Mouse (Mus musculus) limb, embryonic 14.5 days (tissue): Measurements from ENCODE around the gene Hadha. TPM values are rescaled to one million over a fixed set of nuclear protein-coding genes. Genes with fewer than 3 reads are reported as not detected.

Source experiments
- ATAC-seq: fragments of 200-750 bp; cut with Nextera tagmentation; 2 replicates; pipeline ENCODE4 v1.8.0; 2017; ENCODE audit warnings: low read depth, moderate number of reproducible peaks, moderate TSS enrichment; ENCODE audit not compliant: low FRiP score
- DNase-seq: peaks from one replicate; pipeline ENCODE4 v3.0.0-alpha.2; 2015; ENCODE audit warnings: low spot score
- H3K27ac ChIP-seq: fragments of 300-500 bp; sonication (generic); replicated peaks from 2 replicates; pipeline ENCODE4 v1.5.1; 2014; ENCODE audit warnings: low read depth, mild to moderate bottlenecking, low read length, moderate library complexity, mixed read lengths
- H3K27me3 ChIP-seq: fragments of 300-500 bp; sonication (generic); 2 replicates; pipeline ENCODE4 v1.6.1; 2014; ENCODE audit warnings: low read length, mixed read lengths; ENCODE audit not compliant: control insufficient read depth, insufficient read depth
- H3K36me3 ChIP-seq: fragments of 300-500 bp; sonication (generic); 2 replicates; pipeline ENCODE4 v1.6.1; 2014; ENCODE audit warnings: mild to moderate bottlenecking, low read length, moderate library complexity, mixed read lengths; ENCODE audit not compliant: control insufficient read depth, insufficient read depth
- H3K4me1 ChIP-seq: fragments of 300-500 bp; sonication (generic); 2 replicates; pipeline ENCODE4 v1.6.1; 2014; ENCODE audit warnings: antibody characterized with exemption, low read length, mixed read lengths; ENCODE audit not compliant: control insufficient read depth, insufficient read depth
- H3K4me2 ChIP-seq: fragments of 300-500 bp; sonication (generic); replicated peaks from 2 replicates; pipeline ENCODE4 v1.6.1; 2014; ENCODE audit warnings: low read depth, mild to moderate bottlenecking, low read length, moderate library complexity; ENCODE audit not compliant: severe bottlenecking
- H3K4me3 ChIP-seq: fragments of 300-500 bp; sonication (generic); replicated peaks from 2 replicates; pipeline ENCODE4 v1.5.1; 2014; ENCODE audit warnings: low read length
- H3K9ac ChIP-seq: fragments of 300-500 bp; sonication (generic); 2 replicates; pipeline ENCODE4 v1.6.1; 2014; ENCODE audit warnings: mild to moderate bottlenecking, low read depth, low read length, moderate library complexity; ENCODE audit not compliant: severe bottlenecking
- H3K9me3 ChIP-seq: fragments of 300-500 bp; sonication (generic); 2 replicates; pipeline ENCODE4 v1.6.1; 2016; ENCODE audit warnings: low read length; ENCODE audit not compliant: control insufficient read depth
- POLR2A ChIP-seq: fragments of 200-500 bp; IDR thresholded peaks from 2 replicates; pipeline ENCODE4 v1.8.0; 2012; ENCODE audit warnings: inconsistent platforms, mild to moderate bottlenecking, moderate library complexity, borderline replicate concordance; ENCODE audit not compliant: insufficient read depth, insufficient read length; ENCODE audit errors: extremely low read depth
- WGBS: fragments of 180-500 bp; shearing (Covaris S2); extraction: QIAGEN DNeasy Blood & Tissue Kit; methylation state at CpG from one replicate; pipeline ENCODE4 v1.1.7; 2014; 5-methylcytosine and 5-hydroxymethylcytosine counted together
- polyA plus RNA-seq, 2 experiments: library from polyadenylated mRNA; depleted of rRNA in 1 of 2; stranded (reverse) in 1 of 2; unstranded in 1 of 2; fragments of >200 nt; fragmentation: Nextera tagmentation in 1 of 2; extraction: Ambion mirVana in 1 of 2; gene quantifications; 2 replicates each; pipeline versions ENCODE4 v1.2.1 to v1.2.3; 2012 to 2014

The Hadha gene
- polyA plus RNA-seq, 2 experiments: 84.0 to 124 TPM

DNA sequence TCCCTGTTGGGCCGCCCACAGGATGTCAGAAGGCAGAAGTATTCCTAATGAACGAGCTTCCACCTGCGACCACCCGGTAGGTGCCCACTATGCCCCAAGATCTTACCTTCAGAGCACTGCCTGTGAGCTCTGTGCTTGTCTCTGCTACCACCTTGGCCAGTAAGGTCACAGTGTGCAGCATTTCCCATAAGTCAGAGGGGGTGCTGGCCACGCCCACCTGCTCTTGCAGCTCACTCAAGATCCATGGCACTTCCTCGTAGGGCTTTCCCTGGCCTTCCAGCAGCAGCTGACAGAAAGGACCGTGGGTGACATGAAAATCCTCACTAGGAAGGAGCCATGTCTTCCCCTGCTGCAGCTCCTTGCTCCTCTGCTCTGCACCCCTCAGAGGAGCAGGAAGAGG, 43.3 kb upstream of the Hadha start:
- H3K27ac ChIP-seq: no peak overlapping the region
- WGBS: 63% methylated on average over 7 of the region's 7 CpGs

DNA sequence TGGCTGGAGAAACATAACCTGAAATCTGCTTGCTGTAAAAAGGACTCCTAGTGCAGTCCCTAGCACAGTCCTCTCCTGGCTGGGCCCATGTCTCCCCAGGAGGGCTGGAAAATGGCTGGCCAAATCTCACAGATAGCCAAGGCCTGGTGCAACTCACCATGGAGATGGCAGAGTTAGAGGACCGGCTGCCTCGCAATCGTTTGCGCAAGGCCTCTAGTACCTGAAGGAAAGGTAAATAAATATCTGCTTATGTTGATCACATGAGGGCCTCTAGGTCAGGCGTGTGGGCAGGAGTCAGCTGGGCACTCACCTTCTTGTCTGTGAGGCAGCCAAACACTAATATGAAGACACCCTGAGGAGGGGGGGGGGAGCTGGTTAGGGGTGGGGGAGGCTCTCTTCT, 40.4 kb upstream of the Hadha start:
- H3K27me3 ChIP-seq: no peaks in the 10 kb centered on the region
- ATAC-seq (no peak), DNase-seq (no peak)
- H3K4me2 ChIP-seq: no peak overlapping the region
- WGBS: 94% methylated on average over 5 of the region's 5 CpGs
- H3K27ac ChIP-seq: no peak overlapping the region
- no peaks in the 10 kb centered on the region for H3K36me3 ChIP-seq
- no peak for TF ChIP-seq POLR2A
- H3K4me3 ChIP-seq: no peak overlapping the region
- H3K9ac ChIP-seq: no peak overlapping the region
- H3K9me3 ChIP-seq: no peaks in the 10 kb centered on the region
- H3K4me1 ChIP-seq: no peaks in the 10 kb centered on the region

More for the DNA sequence above, 43.3 kb upstream of the Hadha start:
- DNase-seq: no peak
- H3K27me3 ChIP-seq: no peaks in the 10 kb centered on the region
- no peak overlapping the region for H3K4me3 ChIP-seq
- no peak for ATAC-seq
- no peak for TF ChIP-seq POLR2A
- no peak overlapping the region for H3K4me2 ChIP-seq
- no peaks in the 10 kb centered on the region for H3K9me3 ChIP-seq
- no peaks in the 10 kb centered on the region for H3K4me1 ChIP-seq
- H3K9ac ChIP-seq: no peak overlapping the region
- H3K36me3 ChIP-seq: no peaks in the 10 kb centered on the region

DNA sequence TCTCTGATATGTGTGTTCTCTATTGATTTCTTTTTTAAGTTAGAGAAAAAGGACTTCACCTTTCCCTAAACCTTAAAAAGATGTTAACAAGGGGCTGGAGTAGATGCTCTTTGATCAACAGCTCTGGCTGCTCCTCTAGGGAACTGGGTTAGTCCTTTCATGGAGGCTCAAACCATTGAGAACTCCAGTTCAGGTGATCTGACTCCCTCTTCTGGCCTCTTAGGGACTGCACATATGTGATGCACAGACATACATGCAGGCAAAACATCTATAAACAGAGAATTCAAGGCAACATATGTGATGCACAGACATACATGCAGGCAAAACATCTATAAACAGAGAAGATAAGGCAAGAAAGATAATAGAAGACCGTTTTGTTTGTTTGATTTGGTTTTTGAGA, 37.5 kb upstream of the Hadha start:
- no peak for TF ChIP-seq POLR2A
- Histone ChIP-seq H3K27me3 (no peaks in the 10 kb centered on the region), H3K36me3 (peaks cover 14% of the 10 kb centered on the region), H3K4me2 (no peak overlapping the region), H3K4me1 (no peaks in the 10 kb centered on the region), H3K4me3 (no peak overlapping the region), H3K27ac (no peak overlapping the region), H3K9me3 (no peaks in the 10 kb centered on the region), H3K9ac (no peak overlapping the region)
- DNase-seq (no peak), ATAC-seq (no peak)
- 68% methylated on average over 1 of the region's 1 CpGs for WGBS

DNA sequence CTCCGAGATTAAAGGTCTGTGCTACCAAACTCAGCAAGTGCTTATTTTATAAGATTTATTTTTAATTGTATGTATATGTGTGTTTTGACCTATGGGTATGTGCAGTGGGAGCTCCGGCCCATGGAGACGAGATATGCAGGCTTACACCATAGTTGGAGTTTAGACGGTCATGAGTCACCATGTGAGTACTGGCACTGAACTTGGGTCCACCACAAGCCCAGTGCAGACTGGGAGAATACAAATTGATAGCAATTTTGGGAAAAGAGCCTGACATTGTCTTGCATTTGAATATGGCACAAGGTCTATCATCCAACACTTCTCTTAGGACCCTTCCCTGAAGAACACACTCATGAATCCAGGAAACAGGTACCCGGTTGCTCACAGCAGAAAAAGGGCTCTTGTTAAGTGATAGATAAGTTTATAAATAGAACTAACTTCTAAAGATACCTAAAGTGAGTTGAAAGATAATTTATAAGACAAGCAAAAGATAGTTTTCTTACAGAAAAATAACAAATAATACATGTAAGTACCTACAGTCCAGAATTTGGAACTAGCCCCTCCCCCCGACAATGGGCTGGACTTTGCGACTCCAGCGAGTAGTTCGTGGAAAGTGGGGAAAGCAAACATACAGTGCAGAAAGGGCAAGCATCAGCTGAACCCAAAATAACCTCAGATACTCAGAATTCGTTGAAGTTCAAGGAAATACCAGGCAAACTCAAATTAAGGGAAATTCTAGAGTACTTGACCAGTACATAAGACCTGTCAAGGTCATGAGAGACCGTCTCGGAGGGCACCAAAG, 32.9 kb upstream of the Hadha start:
- TF ChIP-seq POLR2A: no peak
- Histone ChIP-seq H3K9me3 (no peaks in the 10 kb centered on the region), H3K4me2 (no peak overlapping the region), H3K36me3 (peaks cover 47% of the 10 kb centered on the region), H3K27me3 (no peaks in the 10 kb centered on the region), H3K9ac (no peak overlapping the region), H3K4me1 (no peaks in the 10 kb centered on the region), H3K4me3 (no peak overlapping the region), H3K27ac (no peak overlapping the region)
- DNase-seq (no peak), ATAC-seq (no peak)
- WGBS: 95% methylated on average over 12 of the region's 12 CpGs

DNA sequence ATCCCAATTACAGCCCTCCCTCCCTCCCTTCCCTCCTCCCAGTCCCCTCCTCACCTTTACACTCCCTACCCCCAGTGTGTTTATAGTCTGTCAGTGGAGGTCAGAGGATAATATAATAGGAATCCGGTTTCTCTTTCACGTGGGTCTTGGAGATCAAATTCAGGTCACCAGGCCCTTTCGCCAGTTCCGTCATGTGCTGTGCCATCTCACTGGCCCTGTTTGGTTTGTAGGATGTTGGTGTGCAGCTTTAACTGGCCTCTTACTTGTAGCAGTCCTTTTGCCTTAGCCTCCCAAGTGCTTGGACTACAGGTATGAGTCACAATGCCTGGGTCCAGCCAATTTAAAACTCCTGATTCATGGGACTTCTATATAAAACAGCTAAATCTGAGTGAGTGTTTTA, 20.8 kb upstream of the Hadha start:
- Histone ChIP-seq H3K9me3 (no peaks in the 10 kb centered on the region), H3K4me2 (no peak overlapping the region), H3K27ac (no peak overlapping the region), H3K4me1 (no peaks in the 10 kb centered on the region), H3K4me3 (no peak overlapping the region), H3K36me3 (peaks cover 87% of the 10 kb centered on the region), H3K27me3 (no peaks in the 10 kb centered on the region), H3K9ac (no peak overlapping the region)
- DNase-seq (no peak), ATAC-seq (no peak)
- 54% methylated on average over 4 of the region's 4 CpGs for WGBS
- TF ChIP-seq POLR2A: no peak
